Mouse (Mus musculus) lung, embryonic 15.5 days (tissue): ENCODE results near the gene Rmnd1. TPM values are rescaled to one million over a fixed set of nuclear protein-coding genes. Genes with fewer than 3 reads are reported as not detected.

Source experiments
- ATAC-seq: fragments of 200-750 bp; cut with Nextera tagmentation; 2 replicates; pipeline ENCODE4 v1.8.0; 2017; ENCODE audit warnings: moderate number of reproducible peaks, borderline replicate concordance; ENCODE audit not compliant: low FRiP score, low TSS enrichment; ENCODE audit errors: extremely low read depth
- H3K27ac ChIP-seq: fragments of 300-500 bp; sonication (generic); 2 replicates; pipeline ENCODE4 v1.5.1; 2015; ENCODE audit warnings: moderate library complexity, mild to moderate bottlenecking, inconsistent platforms
- H3K27me3 ChIP-seq: fragments of 300-500 bp; sonication (generic); 2 replicates; pipeline ENCODE4 v1.6.1; 2015; ENCODE audit warnings: inconsistent platforms
- H3K36me3 ChIP-seq: fragments of 300-500 bp; sonication (generic); 2 replicates; pipeline ENCODE4 v1.6.1; 2015; ENCODE audit warnings: inconsistent platforms
- H3K4me1 ChIP-seq: fragments of 300-500 bp; sonication (generic); 2 replicates; pipeline ENCODE4 v1.6.1; 2015; ENCODE audit warnings: inconsistent platforms
- H3K4me2 ChIP-seq: fragments of 300-500 bp; sonication (generic); 2 replicates; pipeline ENCODE4 v1.6.1; 2015; ENCODE audit warnings: inconsistent platforms, mild to moderate bottlenecking, moderate library complexity
- H3K4me3 ChIP-seq: fragments of 300-500 bp; sonication (generic); 2 replicates; pipeline ENCODE4 v1.5.1; 2015; ENCODE audit warnings: mild to moderate bottlenecking, inconsistent platforms
- H3K9ac ChIP-seq: fragments of 300-500 bp; sonication (generic); 2 replicates; pipeline ENCODE4 v1.6.1; 2015; ENCODE audit warnings: inconsistent platforms
- H3K9me3 ChIP-seq: fragments of 300-500 bp; sonication (generic); 2 replicates; pipeline ENCODE4 v1.6.1; 2016; ENCODE audit warnings: inconsistent platforms
- WGBS: fragments of 180-500 bp; shearing (Covaris S2); methylation state at CpG from one replicate; pipeline ENCODE4 v1.1.7; 2015; 5-methylcytosine and 5-hydroxymethylcytosine counted together
- polyA plus RNA-seq: library from polyadenylated mRNA; unstranded; fragments of >200 nt; fragmentation: Nextera tagmentation; extraction: Ambion mirVana; gene quantifications from 2 replicates; pipeline ENCODE4 v1.2.1, GENCODE M21; 2015

Gene Rmnd1
- polyA plus RNA-seq, 1 experiment from 2014 or later = 47.9 TPM

GRCm38 (mm10) chr10:4432996-4433755, 988 bp upstream of the Rmnd1 start:
- no peak; the same call in 1 of the 2 replicates for ATAC-seq
- Histone ChIP-seq H3K9me3 (no peaks in the 10 kb centered on the region), H3K27ac (peak overlapping the region; percentile 83), H3K9ac (peak overlapping the region; percentile 62), H3K4me1 (peaks cover 20% of the 10 kb centered on the region), H3K4me2 (peak overlapping the region; percentile 68), H3K36me3 (peaks cover 5% of the 10 kb centered on the region; the same call in 1 of the 2 replicates), H3K27me3 (no peaks in the 10 kb centered on the region), H3K4me3 (peak overlapping the region; percentile 62)
- 6% methylated on average over 19 of the region's 19 CpGs for WGBS

- Histone ChIP-seq H3K27me3 (no peaks in the 10 kb centered on the region), H3K9me3 (no peaks in the 10 kb centered on the region), H3K9ac (peak overlapping the region; percentile 81), H3K4me1 (peaks cover 20% of the 10 kb centered on the region), H3K4me3 (peak overlapping the region; percentile 62), H3K4me2 (peak overlapping the region; percentile 82), H3K27ac (peak overlapping the region; percentile 35), H3K36me3 (peaks cover 9% of the 10 kb centered on the region)
- 8% methylated on average over 5 of the region's 5 CpGs for WGBS
- peak; percentile 27; the same call in 1 of the 2 replicates for ATAC-seq
Measured at GRCm38 (mm10) chr10:4431746-4432122, 454 bp downstream of the Rmnd1 start.

GRCm38 (mm10) chr10:4430826-4431225, 1.4 kb downstream of the Rmnd1 start:
- Histone ChIP-seq H3K4me1 (peaks cover 20% of the 10 kb centered on the region), H3K4me3 (peak overlapping the region; percentile 62; the same call in 1 of the 2 replicates), H3K36me3 (peaks cover 15% of the 10 kb centered on the region), H3K27ac (no peak overlapping the region), H3K27me3 (no peaks in the 10 kb centered on the region), H3K4me2 (peak overlapping the region; percentile 82), H3K9ac (peak overlapping the region; percentile 81), H3K9me3 (no peaks in the 10 kb centered on the region)
- 85% methylated on average over 3 of the region's 3 CpGs for WGBS
- no peak for ATAC-seq

GRCm38 (mm10) chr10:4430399-4430798, 1.8 kb downstream of the Rmnd1 start:
- 86% methylated on average over 8 of the region's 8 CpGs for WGBS
- peak overlapping the region; percentile 81; the same call in 1 of the 2 replicates for H3K9ac ChIP-seq
- peak overlapping the region; percentile 62; the same call in 1 of the 2 replicates for H3K4me3 ChIP-seq
- H3K9me3 ChIP-seq = no peaks in the 10 kb centered on the region
- no peaks in the 10 kb centered on the region for H3K27me3 ChIP-seq
- H3K36me3 ChIP-seq = peaks cover 15% of the 10 kb centered on the region
- H3K27ac ChIP-seq = no peak overlapping the region
- H3K4me2 ChIP-seq = no peak overlapping the region
- ATAC-seq = no peak
- H3K4me1 ChIP-seq = peaks cover 20% of the 10 kb centered on the region

- 66% methylated on average over 8 of the region's 8 CpGs for WGBS
- peaks cover 33% of the 10 kb centered on the region for H3K36me3 ChIP-seq
Measured at GRCm38 (mm10) chr10:4425245-4425644, 6.9 kb downstream of the Rmnd1 start.

GRCm38 (mm10) chr10:4407191-4407590, 25.0 kb downstream of the Rmnd1 start:
- Histone ChIP-seq H3K9ac (no peak overlapping the region), H3K4me3 (no peak overlapping the region), H3K4me1 (no peaks in the 10 kb centered on the region), H3K9me3 (no peaks in the 10 kb centered on the region), H3K27ac (no peak overlapping the region), H3K4me2 (no peak overlapping the region), H3K36me3 (peaks cover 48% of the 10 kb centered on the region), H3K27me3 (no peaks in the 10 kb centered on the region)
- ATAC-seq = no peak
- 79% methylated on average over 1 of the region's 1 CpGs for WGBS

More at GRCm38 (mm10) chr10:4425245-4425644, 6.9 kb downstream of the Rmnd1 start:
- H3K9me3 ChIP-seq = no peaks in the 10 kb centered on the region
- ATAC-seq = no peak
- H3K27me3 ChIP-seq = no peaks in the 10 kb centered on the region
- no peak overlapping the region for H3K27ac ChIP-seq
- no peak overlapping the region for H3K4me2 ChIP-seq
- no peak overlapping the region for H3K9ac ChIP-seq
- H3K4me3 ChIP-seq = no peak overlapping the region
- no peaks in the 10 kb centered on the region for H3K4me1 ChIP-seq

GRCm38 (mm10) chr10:4405511-4405910, 26.7 kb downstream of the Rmnd1 start:
- no peak for ATAC-seq
- Histone ChIP-seq H3K9ac (no peak overlapping the region), H3K36me3 (peaks cover 41% of the 10 kb centered on the region), H3K27me3 (no peaks in the 10 kb centered on the region), H3K4me2 (no peak overlapping the region), H3K9me3 (no peaks in the 10 kb centered on the region), H3K4me1 (no peaks in the 10 kb centered on the region), H3K4me3 (no peak overlapping the region), H3K27ac (peak overlapping the region; percentile 9; the same call in 1 of the 2 replicates)
- WGBS = 69% methylated on average over 5 of the region's 5 CpGs

- WGBS = 53% methylated on average over 5 of the region's 5 CpGs
- peak; percentile 23; the same call in 1 of the 2 replicates for ATAC-seq
- H3K4me3 ChIP-seq = no peak overlapping the region
- no peak overlapping the region for H3K4me2 ChIP-seq
- peak overlapping the region; percentile 9; the same call in 1 of the 2 replicates for H3K27ac ChIP-seq
- H3K9me3 ChIP-seq = no peaks in the 10 kb centered on the region
- H3K27me3 ChIP-seq = no peaks in the 10 kb centered on the region
- peaks cover 41% of the 10 kb centered on the region for H3K36me3 ChIP-seq
- no peak overlapping the region for H3K9ac ChIP-seq
- no peaks in the 10 kb centered on the region for H3K4me1 ChIP-seq
Measured at GRCm38 (mm10) chr10:4404895-4405491, 27.2 kb downstream of the Rmnd1 start.

GRCm38 (mm10) chr10:4398058-4398457, 34.1 kb downstream of the Rmnd1 start:
- Histone ChIP-seq H3K4me3 (no peak overlapping the region), H3K36me3 (peaks cover 40% of the 10 kb centered on the region), H3K27me3 (no peaks in the 10 kb centered on the region), H3K9me3 (no peaks in the 10 kb centered on the region), H3K27ac (no peak overlapping the region), H3K4me1 (no peaks in the 10 kb centered on the region), H3K9ac (no peak overlapping the region), H3K4me2 (no peak overlapping the region)
- 81% methylated on average over 5 of the region's 5 CpGs for WGBS
- ATAC-seq = no peak

GRCm38 (mm10) chr10:4395321-4395720, 36.9 kb downstream of the Rmnd1 start:
- Histone ChIP-seq H3K4me3 (no peak overlapping the region), H3K9ac (no peak overlapping the region), H3K4me2 (no peak overlapping the region), H3K36me3 (peaks cover 33% of the 10 kb centered on the region), H3K27me3 (no peaks in the 10 kb centered on the region), H3K9me3 (no peaks in the 10 kb centered on the region), H3K27ac (no peak overlapping the region), H3K4me1 (peaks cover 17% of the 10 kb centered on the region)
- no peak for ATAC-seq
- 84% methylated on average over 3 of the region's 3 CpGs for WGBS

- H3K4me1 ChIP-seq = peaks cover 32% of the 10 kb centered on the region
- no peak for ATAC-seq
Measured at GRCm38 (mm10) chr10:4391851-4392250, 40.3 kb downstream of the Rmnd1 start.

GRCm38 (mm10) chr10:4391076-4391475, 41.1 kb downstream of the Rmnd1 start:
- Histone ChIP-seq H3K27me3 (no peaks in the 10 kb centered on the region), H3K27ac (no peak overlapping the region), H3K4me3 (no peak overlapping the region), H3K4me2 (peak overlapping the region; percentile 8; the same call in 1 of the 2 replicates), H3K9me3 (no peaks in the 10 kb centered on the region), H3K4me1 (peaks cover 32% of the 10 kb centered on the region), H3K36me3 (peaks cover 12% of the 10 kb centered on the region; the same call in 1 of the 2 replicates), H3K9ac (no peak overlapping the region)
- 50% methylated on average over 5 of the region's 5 CpGs for WGBS
- ATAC-seq = no peak

More at GRCm38 (mm10) chr10:4391851-4392250, 40.3 kb downstream of the Rmnd1 start:
- Histone ChIP-seq H3K9ac (no peak overlapping the region; the same call in 1 of the 2 replicates), H3K27me3 (no peaks in the 10 kb centered on the region), H3K4me2 (no peak overlapping the region; the same call in 1 of the 2 replicates), H3K4me3 (no peak overlapping the region), H3K27ac (no peak overlapping the region), H3K36me3 (peaks cover 15% of the 10 kb centered on the region; the same call in 1 of the 2 replicates), H3K9me3 (no peaks in the 10 kb centered on the region)
- 29% methylated on average over 6 of the region's 6 CpGs for WGBS
